Mouse (Mus musculus): Measurements from ENCODE around the gene Serpina16.
A peak's percentile ranks its signal among the peaks of the same experiment; 100 is the strongest.

The Serpina16 gene

DNA sequence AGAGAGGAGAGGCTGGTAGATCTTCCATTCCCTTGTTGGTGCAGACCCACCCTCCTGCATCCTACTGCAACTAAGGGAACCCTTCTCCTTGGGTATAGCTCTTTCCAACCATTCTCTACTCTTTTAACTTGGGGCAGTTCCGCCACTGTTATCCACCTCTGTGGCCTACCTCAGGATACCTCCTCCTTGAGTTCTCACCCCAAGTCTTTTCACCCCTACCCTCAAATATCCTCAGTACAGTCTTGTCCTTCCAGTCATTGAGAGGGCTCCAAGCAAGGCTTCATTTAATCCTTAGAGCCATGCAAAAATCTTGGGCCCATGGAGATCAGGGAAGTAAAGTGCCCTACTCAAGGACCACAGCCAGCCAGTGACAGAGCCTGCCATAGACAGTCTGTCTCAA is at the start of gene Serpina16:
Gene Serpina16, minus strand, starts transcription at position 101 of the 400 bp plus-strand sequence.
- TF ChIP-seq POU5F1 (IDR thresholded peaks at IDR 0.05; ENCODE audit: borderline replicate concordance, low read length) (no peak), NANOG (IDR thresholded peaks at IDR 0.05; ENCODE audit: borderline replicate concordance, low read length) (no peak), CTCF (conservative IDR thresholded peaks at IDR 0.05; ENCODE audit: low read length) (no peak)
- no peaks in the 10 kb centered on the region for H3K36me3 ChIP-seq (ENCODE audit: insufficient read depth, low read length)
- H3K27me3 ChIP-seq (ENCODE audit: insufficient read depth, low read length): no peaks in the 10 kb centered on the region
- H3K9me3 ChIP-seq (ENCODE audit: low read length): no peaks in the 10 kb centered on the region
- H3K4me1 ChIP-seq (replicated peaks; ENCODE audit: low read depth, low read length): no peaks in the 10 kb centered on the region
- no peak within 1 kb of the TSS for H3K4me3 ChIP-seq (replicated peaks; ENCODE audit: low read length)

DNA sequence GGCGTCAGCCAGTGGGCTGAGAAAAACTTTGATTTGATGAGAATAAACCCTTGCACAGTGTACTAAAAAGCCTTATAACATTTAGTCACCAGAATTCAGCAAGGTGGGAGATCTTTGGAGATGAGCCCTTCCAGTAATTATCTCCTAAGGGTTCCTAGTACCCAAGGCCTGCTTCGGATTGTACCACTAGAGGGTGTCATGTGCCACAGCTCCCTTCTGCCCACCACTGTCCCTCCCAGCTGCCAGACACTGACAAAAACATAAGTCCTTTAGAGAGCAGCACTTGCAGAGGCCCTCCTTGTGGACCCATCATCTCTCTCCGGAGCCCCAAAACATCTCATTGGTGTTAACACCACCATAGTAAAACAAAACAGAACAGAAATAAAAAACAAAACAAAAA is 35.6 kb upstream of the Serpina16 start:
- Histone ChIP-seq H3K9me3 (ENCODE audit: low read length) (peaks cover 36% of the 10 kb centered on the region), H3K36me3 (ENCODE audit: insufficient read depth, low read length) (no peaks in the 10 kb centered on the region), H3K4me1 (replicated peaks; ENCODE audit: low read depth, low read length) (no peaks in the 10 kb centered on the region), H3K4me3 (replicated peaks; ENCODE audit: low read length) (no peak overlapping the region), H3K27me3 (ENCODE audit: insufficient read depth, low read length) (no peaks in the 10 kb centered on the region)
- TF ChIP-seq CTCF (conservative IDR thresholded peaks at IDR 0.05; ENCODE audit: low read length) (0 out of 2 replicates have a peak, but pooled peaks have one; percentile 13), POU5F1 (IDR thresholded peaks at IDR 0.05; ENCODE audit: borderline replicate concordance, low read length) (no peak), NANOG (IDR thresholded peaks at IDR 0.05; ENCODE audit: borderline replicate concordance, low read length) (no peak)

DNA sequence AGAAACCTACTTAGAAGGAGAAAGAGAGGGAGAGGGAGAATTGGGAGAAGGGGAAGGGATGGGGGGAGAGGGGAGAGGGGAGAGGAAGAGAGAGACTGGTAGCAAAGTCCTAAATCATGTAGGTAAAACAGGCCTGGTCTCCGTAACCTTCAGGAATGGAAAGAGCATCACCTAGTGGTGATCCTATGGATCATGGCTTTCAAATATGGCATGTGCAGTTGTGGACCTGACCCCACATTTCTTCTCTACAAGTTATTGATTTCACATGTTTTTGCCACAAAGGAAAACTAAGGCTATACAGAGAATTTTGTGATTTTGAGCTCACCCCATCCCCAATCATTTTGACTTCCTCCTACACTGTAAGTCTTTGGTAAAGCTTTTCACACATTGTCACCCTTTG is 34.5 kb upstream of the Serpina16 start:
- H3K4me1 ChIP-seq (replicated peaks; ENCODE audit: low read depth, low read length): no peaks in the 10 kb centered on the region

DNA sequence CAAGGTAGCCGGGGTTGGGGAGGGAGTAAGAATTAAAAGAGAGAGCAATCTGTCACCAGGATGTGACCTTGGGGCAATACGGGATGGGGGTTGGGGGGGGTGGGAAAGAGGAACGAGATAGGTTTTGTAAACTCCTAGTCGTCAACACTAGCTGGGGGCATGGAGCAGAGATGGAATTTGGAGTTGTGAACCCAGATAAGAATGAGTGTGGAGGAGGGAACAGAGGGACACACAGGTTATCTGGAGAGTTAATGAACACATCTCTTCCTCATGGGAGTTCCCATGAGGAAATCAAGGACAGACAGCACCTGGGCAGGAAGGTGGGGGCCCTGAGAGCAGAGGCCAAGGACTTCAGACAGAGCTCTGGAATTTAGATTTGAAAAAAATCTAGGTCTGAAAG is 30.2 kb upstream of the Serpina16 start:
- Histone ChIP-seq H3K4me3 (replicated peaks; ENCODE audit: low read length) (no peak overlapping the region), H3K4me1 (replicated peaks; ENCODE audit: low read depth, low read length) (no peaks in the 10 kb centered on the region), H3K9me3 (ENCODE audit: low read length) (peaks cover 47% of the 10 kb centered on the region), H3K27me3 (ENCODE audit: insufficient read depth, low read length) (no peaks in the 10 kb centered on the region), H3K36me3 (ENCODE audit: insufficient read depth, low read length) (no peaks in the 10 kb centered on the region)
- TF ChIP-seq NANOG (IDR thresholded peaks at IDR 0.05; ENCODE audit: borderline replicate concordance, low read length): no peak

More for the DNA sequence above, 34.5 kb upstream of the Serpina16 start:
- Histone ChIP-seq H3K27me3 (ENCODE audit: insufficient read depth, low read length) (no peaks in the 10 kb centered on the region), H3K9me3 (ENCODE audit: low read length) (peaks cover 27% of the 10 kb centered on the region), H3K4me3 (replicated peaks; ENCODE audit: low read length) (no peak overlapping the region), H3K36me3 (ENCODE audit: insufficient read depth, low read length) (no peaks in the 10 kb centered on the region)
- peak; percentile 15; the same call in 1 of the 2 replicates for TF ChIP-seq CTCF (conservative IDR thresholded peaks at IDR 0.05; ENCODE audit: low read length)
- no peak for TF ChIP-seq NANOG (IDR thresholded peaks at IDR 0.05; ENCODE audit: borderline replicate concordance, low read length)
- no peak for TF ChIP-seq POU5F1 (IDR thresholded peaks at IDR 0.05; ENCODE audit: borderline replicate concordance, low read length)

DNA sequence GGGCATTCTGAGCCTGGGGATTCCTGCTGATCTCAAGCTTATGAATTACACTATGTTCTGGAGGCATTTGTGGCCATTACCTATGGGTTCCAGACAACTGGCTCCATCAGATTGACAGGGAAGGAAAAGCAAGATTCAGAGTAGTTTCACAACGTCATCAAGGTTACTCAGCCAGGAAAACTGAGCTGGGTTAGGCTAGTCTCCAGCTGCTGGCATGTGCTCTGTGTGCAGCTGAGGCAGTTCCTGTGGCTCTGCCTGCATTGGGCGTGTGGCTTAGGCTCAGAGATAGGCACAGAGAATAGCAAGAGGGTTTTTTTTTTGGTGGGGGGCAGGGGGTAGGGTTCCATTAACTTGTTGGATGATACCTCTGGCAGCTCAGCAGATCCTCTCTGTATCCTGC is 29.6 kb upstream of the Serpina16 start:
- no peaks in the 10 kb centered on the region for H3K27me3 ChIP-seq (ENCODE audit: insufficient read depth, low read length)
- no peaks in the 10 kb centered on the region for H3K36me3 ChIP-seq (ENCODE audit: insufficient read depth, low read length)
- H3K9me3 ChIP-seq (ENCODE audit: low read length): peaks cover 49% of the 10 kb centered on the region
- no peak overlapping the region for H3K4me3 ChIP-seq (replicated peaks; ENCODE audit: low read length)
- H3K4me1 ChIP-seq (replicated peaks; ENCODE audit: low read depth, low read length): no peaks in the 10 kb centered on the region
- TF ChIP-seq CTCF (conservative IDR thresholded peaks at IDR 0.05; ENCODE audit: low read length): no peak
- TF ChIP-seq NANOG (IDR thresholded peaks at IDR 0.05; ENCODE audit: borderline replicate concordance, low read length): no peak
- TF ChIP-seq POU5F1 (IDR thresholded peaks at IDR 0.05; ENCODE audit: borderline replicate concordance, low read length): no peak

DNA sequence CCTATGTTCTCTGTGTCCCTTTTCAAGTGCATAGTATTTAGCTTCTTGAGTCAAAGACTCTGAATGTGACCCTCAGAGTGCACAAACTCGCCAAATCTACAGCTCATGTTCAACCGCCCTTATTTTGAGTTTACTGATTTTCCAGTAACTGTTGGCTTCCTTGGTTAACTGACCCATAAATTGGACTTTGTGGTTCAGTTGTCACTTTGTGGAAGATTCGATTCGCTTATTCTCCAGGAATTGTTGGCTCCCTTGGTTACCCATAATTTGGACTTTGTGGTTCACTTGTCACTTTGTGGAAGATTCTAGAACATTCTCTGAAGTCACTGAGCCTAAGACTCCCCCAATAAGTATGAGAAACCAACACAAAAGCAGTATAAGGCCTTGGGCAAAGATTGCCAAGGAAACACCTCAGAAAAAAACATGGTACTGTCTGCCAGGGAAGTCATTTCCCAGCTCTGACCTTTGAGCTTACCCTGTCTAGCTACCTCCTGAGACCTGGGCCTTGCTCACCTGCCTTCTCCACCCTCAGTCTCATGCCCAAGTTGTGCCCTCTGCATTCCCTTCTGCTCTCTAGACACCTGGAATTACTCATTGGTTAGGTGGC is 24.3 kb upstream of the Serpina16 start:
- Histone ChIP-seq H3K4me1 (replicated peaks; ENCODE audit: low read depth, low read length) (no peaks in the 10 kb centered on the region), H3K4me3 (replicated peaks; ENCODE audit: low read length) (no peak overlapping the region), H3K36me3 (ENCODE audit: insufficient read depth, low read length) (no peaks in the 10 kb centered on the region), H3K9me3 (ENCODE audit: low read length) (peaks cover 36% of the 10 kb centered on the region), H3K27me3 (ENCODE audit: insufficient read depth, low read length) (no peaks in the 10 kb centered on the region)
- no peak for TF ChIP-seq NANOG (IDR thresholded peaks at IDR 0.05; ENCODE audit: borderline replicate concordance, low read length)
- TF ChIP-seq CTCF (conservative IDR thresholded peaks at IDR 0.05; ENCODE audit: low read length): no peak
- no peak for TF ChIP-seq POU5F1 (IDR thresholded peaks at IDR 0.05; ENCODE audit: borderline replicate concordance, low read length)

DNA sequence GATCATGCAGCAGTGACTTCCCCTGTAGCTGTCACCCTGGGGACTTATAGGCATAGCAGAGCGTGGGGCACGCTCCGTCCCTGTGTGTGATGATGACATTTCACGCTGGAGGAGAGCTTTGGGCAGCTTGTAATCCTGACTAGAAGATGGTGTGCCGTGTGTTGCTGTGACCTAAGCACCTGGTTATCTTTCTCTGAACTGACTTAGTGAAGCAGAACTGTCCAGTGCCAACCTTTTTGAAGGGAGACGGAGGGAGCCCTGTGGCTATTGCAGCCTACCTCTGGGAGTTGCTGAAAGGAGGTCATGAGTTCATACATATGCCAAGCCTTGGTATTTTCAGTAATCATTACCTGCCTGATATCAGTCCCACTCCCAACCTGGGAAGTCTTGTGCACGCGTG is 19.5 kb upstream of the Serpina16 start, which contains the start of gene Serpina1f:
Gene Serpina1f, minus strand, starts transcription at position 101 of the 400 bp plus-strand sequence.
- H3K27me3 ChIP-seq (ENCODE audit: insufficient read depth, low read length): no peaks in the 10 kb centered on the region
- TF ChIP-seq POU5F1 (IDR thresholded peaks at IDR 0.05; ENCODE audit: borderline replicate concordance, low read length): no peak
- no peak for TF ChIP-seq NANOG (IDR thresholded peaks at IDR 0.05; ENCODE audit: borderline replicate concordance, low read length)
- no peak for TF ChIP-seq CTCF (conservative IDR thresholded peaks at IDR 0.05; ENCODE audit: low read length)
- H3K4me1 ChIP-seq (replicated peaks; ENCODE audit: low read depth, low read length): no peaks in the 10 kb centered on the region
- peaks cover 1% of the 10 kb centered on the region; the same call in 1 of the 2 replicates for H3K9me3 ChIP-seq (ENCODE audit: low read length)
- H3K36me3 ChIP-seq (ENCODE audit: insufficient read depth, low read length): no peaks in the 10 kb centered on the region
- H3K4me3 ChIP-seq (replicated peaks; ENCODE audit: low read length): no peak within 1 kb of the TSS

DNA sequence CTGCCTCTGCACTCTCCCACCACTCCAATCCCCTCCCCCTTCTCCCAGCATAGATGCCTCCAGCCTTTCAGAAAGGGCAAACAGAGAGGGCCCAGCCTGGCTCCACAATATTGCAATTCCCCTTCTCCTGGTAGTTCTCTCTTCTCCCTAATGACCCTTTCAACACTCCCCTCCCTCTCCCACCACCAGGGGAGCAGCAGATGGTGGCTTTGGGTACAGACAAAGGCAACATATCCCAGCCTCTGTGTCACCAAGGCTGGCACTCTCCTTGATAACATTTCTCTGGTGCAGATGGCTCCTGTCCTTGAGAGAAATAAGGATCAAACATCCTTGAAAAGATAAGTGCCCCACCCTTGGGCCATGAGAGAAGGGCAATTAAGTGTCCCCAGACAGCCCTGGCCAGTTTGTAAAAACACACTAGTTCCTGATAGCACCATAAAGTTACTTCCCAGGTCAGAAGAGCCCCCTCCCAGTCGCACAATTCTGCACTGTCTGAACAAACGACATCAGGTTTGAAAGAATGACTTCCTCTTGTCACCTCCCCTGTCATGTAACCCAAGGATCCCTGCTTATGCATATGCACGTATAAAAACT is 12.4 kb upstream of the Serpina16 start:
- H3K4me1 ChIP-seq (replicated peaks; ENCODE audit: low read depth, low read length): no peaks in the 10 kb centered on the region
- H3K36me3 ChIP-seq (ENCODE audit: insufficient read depth, low read length): no peaks in the 10 kb centered on the region

More for the DNA sequence above, 12.4 kb upstream of the Serpina16 start:
- Histone ChIP-seq H3K4me3 (replicated peaks; ENCODE audit: low read length) (no peak overlapping the region), H3K27me3 (ENCODE audit: insufficient read depth, low read length) (no peaks in the 10 kb centered on the region), H3K9me3 (ENCODE audit: low read length) (peaks cover 22% of the 10 kb centered on the region)
- TF ChIP-seq CTCF (conservative IDR thresholded peaks at IDR 0.05; ENCODE audit: low read length) (no peak), NANOG (IDR thresholded peaks at IDR 0.05; ENCODE audit: borderline replicate concordance, low read length) (no peak), POU5F1 (IDR thresholded peaks at IDR 0.05; ENCODE audit: borderline replicate concordance, low read length) (no peak)
